Mouse (Mus musculus): ENCODE data around the gene 1110051M20Rik.

DNA sequence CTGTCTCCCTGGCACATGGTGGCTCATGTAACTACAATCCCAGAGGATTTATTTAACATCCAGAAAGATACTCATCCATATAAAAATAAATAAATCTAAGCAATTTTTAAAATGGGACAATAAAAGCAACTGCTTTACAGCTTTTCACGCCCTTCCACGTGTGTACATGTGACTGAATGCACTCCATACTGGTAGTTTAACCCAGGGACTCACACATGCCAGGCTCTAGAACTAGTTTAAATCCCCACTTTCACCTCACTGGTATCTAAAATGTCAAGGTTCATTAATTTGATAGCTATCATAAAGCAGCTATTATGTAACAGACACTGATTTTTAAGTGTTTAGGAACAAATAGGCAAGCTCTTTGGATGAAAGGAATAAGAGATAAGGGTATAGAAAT lies 122.6 kb downstream of the 1110051M20Rik start:
- TF ChIP-seq CTCF (IDR thresholded peaks at IDR 0.05; ENCODE audit: borderline replicate concordance, insufficient read depth, low read depth, low read length) (no peak), POLR2A (IDR thresholded peaks at IDR 0.05; ENCODE audit: borderline replicate concordance, insufficient read depth, low read length) (no peak)

All from cerebellum, adult 2 months (tissue).